Mouse (Mus musculus) midbrain, embryonic 14.5 days (tissue): ENCODE results near the gene Gm4981. TPM values are rescaled to one million over a fixed set of nuclear protein-coding genes. Genes with fewer than 3 reads are reported as not detected.
"Not testable (repeated sequence)": the region's sequence is repeated elsewhere in the genome, so short reads cannot be mapped to it uniquely, and the experiment has no call there.

Experiments
- ATAC-seq: fragments of 200-750 bp; cut with Nextera tagmentation; 2 replicates; pipeline ENCODE4 v1.8.0; 2017; ENCODE audit warnings: moderate number of reproducible peaks, moderate library complexity; ENCODE audit not compliant: low FRiP score, low TSS enrichment
- DNase-seq: peaks from one replicate; pipeline ENCODE4 v3.0.0-alpha.2; 2015
- H3K27ac ChIP-seq: fragments of 300-500 bp; sonication (generic); replicated peaks from 2 replicates; pipeline ENCODE4 v1.5.1; 2014; ENCODE audit warnings: mild to moderate bottlenecking, low read depth, low read length, moderate library complexity
- H3K27me3 ChIP-seq: fragments of 300-500 bp; sonication (generic); 2 replicates; pipeline ENCODE4 v1.6.1; 2014; ENCODE audit warnings: low read length, control low read depth, mixed read lengths; ENCODE audit not compliant: control insufficient read depth, insufficient read depth
- H3K36me3 ChIP-seq: fragments of 300-500 bp; sonication (generic); 2 replicates; pipeline ENCODE4 v1.6.1; 2014; ENCODE audit warnings: low read length, control low read depth; ENCODE audit not compliant: control insufficient read depth, insufficient read depth
- H3K4me1 ChIP-seq: fragments of 300-500 bp; sonication (generic); 2 replicates; pipeline ENCODE4 v1.6.1; 2014; ENCODE audit warnings: mild to moderate bottlenecking, antibody characterized with exemption, low read length, control low read depth; ENCODE audit not compliant: control insufficient read depth, insufficient read depth
- H3K4me2 ChIP-seq: fragments of 300-500 bp; sonication (generic); 2 replicates; pipeline ENCODE4 v1.6.1; 2014; ENCODE audit warnings: mild to moderate bottlenecking, low read length, moderate library complexity
- H3K4me3 ChIP-seq: fragments of 300-500 bp; sonication (generic); replicated peaks from 2 replicates; pipeline ENCODE4 v1.5.1; 2014; ENCODE audit warnings: low read depth, low read length
- H3K9ac ChIP-seq: fragments of 300-500 bp; sonication (generic); replicated peaks from 2 replicates; pipeline ENCODE4 v1.6.1; 2014; ENCODE audit warnings: mild to moderate bottlenecking, low read length, moderate library complexity
- H3K9me3 ChIP-seq: fragments of 300-500 bp; sonication (generic); 2 replicates; pipeline ENCODE4 v1.6.1; 2016; ENCODE audit warnings: low read length, control low read depth, mixed read lengths; ENCODE audit not compliant: control insufficient read depth
- WGBS: fragments of 180-500 bp; shearing (Covaris S2); extraction: QIAGEN DNeasy Blood & Tissue Kit; methylation state at CpG from one replicate; pipeline ENCODE4 v1.1.7; 2014; 5-methylcytosine and 5-hydroxymethylcytosine counted together
- polyA plus RNA-seq: library from polyadenylated mRNA; unstranded; fragments of >200 nt; fragmentation: Nextera tagmentation; extraction: Ambion mirVana; gene quantifications from 2 replicates; pipeline ENCODE4 v1.2.1, GENCODE M21; 2014

Gene Gm4981
- polyA plus RNA-seq, 1 experiment from 2014 or later = not detected

- DNase-seq = not testable (repeated sequence)
Measured at GRCm38 (mm10) chr10:58224827-58225785, 11.4 kb downstream of the Gm4981 start, which contains the start of gene AW822073. AW822073 (minus strand) TSS chr10:58224930.

DNA sequence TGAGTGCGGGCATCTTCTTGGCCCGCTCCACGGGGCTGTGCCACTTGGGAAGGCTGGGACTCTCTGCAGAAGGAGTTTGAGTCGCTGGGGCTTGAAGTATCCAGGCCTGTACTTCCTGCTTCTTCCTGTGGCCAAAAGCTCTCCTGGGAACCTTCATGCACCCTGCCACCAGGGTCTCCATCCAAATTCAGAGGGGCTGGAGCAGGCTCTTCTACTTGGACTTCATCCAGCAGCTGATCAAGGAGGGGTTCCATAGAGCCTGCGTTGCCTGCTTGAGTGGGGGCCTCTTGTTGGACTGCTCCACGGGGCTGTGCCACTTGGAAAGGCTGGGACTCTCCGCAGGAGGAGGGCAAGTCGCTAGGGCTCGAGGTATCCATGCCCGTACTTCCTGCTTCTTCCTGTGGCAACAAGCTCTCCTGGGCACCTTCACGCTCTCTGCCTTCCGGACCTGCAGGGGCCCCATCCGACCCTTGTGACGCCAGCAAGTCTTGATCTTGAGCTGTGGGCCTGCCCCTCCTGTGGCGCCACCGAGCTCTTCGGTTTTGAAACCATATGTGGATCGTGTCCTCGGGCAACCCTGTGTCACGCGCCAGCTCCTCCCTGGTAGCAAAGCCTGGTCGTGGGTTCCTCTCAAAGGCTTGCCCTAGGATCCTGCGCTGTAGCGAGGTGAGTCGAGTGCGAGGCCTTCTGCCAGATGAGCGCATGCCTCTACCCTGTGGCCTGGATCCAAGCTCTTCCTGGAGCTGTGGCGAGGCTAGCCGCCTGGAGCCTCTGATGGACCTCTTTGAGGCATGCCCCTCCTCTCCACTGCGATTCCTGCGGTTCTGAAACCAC lies 12.3 kb downstream of the Gm4981 start:
- not testable (repeated sequence) for H3K4me1 ChIP-seq, H3K27ac ChIP-seq, H3K36me3 ChIP-seq, ATAC-seq, H3K27me3 ChIP-seq, H3K9me3 ChIP-seq, H3K9ac ChIP-seq, H3K4me2 ChIP-seq, DNase-seq, H3K4me3 ChIP-seq
- WGBS = 88% methylated on average over 27 of the region's 31 CpGs

More at GRCm38 (mm10) chr10:58224827-58225785, 11.4 kb downstream of the Gm4981 start, which contains the start of gene AW822073:
- not testable (repeated sequence) for H3K27ac ChIP-seq, H3K9me3 ChIP-seq, H3K4me3 ChIP-seq, H3K4me2 ChIP-seq, H3K4me1 ChIP-seq, H3K27me3 ChIP-seq, H3K9ac ChIP-seq, ATAC-seq, H3K36me3 ChIP-seq
- 86% methylated on average over 16 of the region's 18 CpGs for WGBS

DNA sequence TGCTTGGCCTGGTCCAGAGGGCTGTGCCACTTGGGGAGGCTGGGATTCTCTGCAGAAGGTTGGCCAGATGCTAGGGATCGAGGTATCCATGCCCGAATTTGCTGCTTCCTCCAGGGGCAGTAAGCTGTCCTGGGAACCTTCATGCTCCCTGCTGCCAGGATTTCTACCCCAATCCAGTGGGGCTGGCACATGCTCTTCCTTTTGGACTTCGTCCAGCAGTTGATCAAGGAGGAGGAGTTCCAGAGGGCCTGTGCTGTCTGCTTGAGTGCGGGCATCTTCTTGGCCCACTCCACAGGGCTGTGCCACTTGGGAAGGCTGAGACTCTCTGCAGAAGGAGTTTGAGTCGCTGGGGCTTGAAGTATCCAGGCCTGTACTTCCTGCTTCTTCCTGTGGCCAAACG lies 13.3 kb downstream of the Gm4981 start:
- not testable (repeated sequence) for H3K9me3 ChIP-seq, H3K27ac ChIP-seq, H3K36me3 ChIP-seq, H3K27me3 ChIP-seq, H3K9ac ChIP-seq, H3K4me1 ChIP-seq, H3K4me3 ChIP-seq, ATAC-seq, H3K4me2 ChIP-seq, DNase-seq
- 87% methylated on average over 3 of the region's 6 CpGs for WGBS

- not testable (repeated sequence) for H3K4me1 ChIP-seq, H3K9me3 ChIP-seq, H3K27ac ChIP-seq, ATAC-seq, H3K27me3 ChIP-seq, H3K36me3 ChIP-seq, H3K4me2 ChIP-seq, DNase-seq, H3K9ac ChIP-seq, H3K4me3 ChIP-seq
- WGBS = 91% methylated on average over 2 of the region's 2 CpGs
Measured at GRCm38 (mm10) chr10:58221571-58221970, 14.9 kb downstream of the Gm4981 start.

GRCm38 (mm10) chr10:58220726-58221125 lies 15.8 kb downstream of the Gm4981 start:
- no peak for ATAC-seq
- Histone ChIP-seq H3K36me3 (no peaks in the 10 kb centered on the region), H3K27ac (no peak overlapping the region), H3K4me1 (no peaks in the 10 kb centered on the region), H3K4me3 (no peak overlapping the region), H3K9ac (no peak overlapping the region), H3K4me2 (no peak overlapping the region), H3K27me3 (no peaks in the 10 kb centered on the region), H3K9me3 (no peaks in the 10 kb centered on the region; the same call in 1 of the 2 replicates)
- no peak for DNase-seq
- WGBS = 86% methylated on average over 6 of the region's 6 CpGs

GRCm38 (mm10) chr10:58217366-58217765 lies 19.1 kb downstream of the Gm4981 start:
- no peak for DNase-seq
- Histone ChIP-seq H3K9ac (no peak overlapping the region), H3K4me3 (no peak overlapping the region), H3K9me3 (no peaks in the 10 kb centered on the region), H3K4me1 (no peaks in the 10 kb centered on the region), H3K4me2 (no peak overlapping the region), H3K27ac (no peak overlapping the region), H3K36me3 (no peaks in the 10 kb centered on the region), H3K27me3 (no peaks in the 10 kb centered on the region)
- WGBS = 86% methylated on average over 3 of the region's 3 CpGs
- ATAC-seq = no peak

GRCm38 (mm10) chr10:58215353-58215752 lies 21.1 kb downstream of the Gm4981 start:
- Histone ChIP-seq H3K27me3 (no peaks in the 10 kb centered on the region), H3K27ac (no peak overlapping the region), H3K4me3 (no peak overlapping the region), H3K4me2 (no peak overlapping the region), H3K4me1 (no peaks in the 10 kb centered on the region), H3K36me3 (no peaks in the 10 kb centered on the region), H3K9ac (no peak overlapping the region), H3K9me3 (no peaks in the 10 kb centered on the region)
- no peak for DNase-seq
- 89% methylated on average over 1 of the region's 1 CpGs for WGBS
- no peak for ATAC-seq

- Histone ChIP-seq H3K4me3 (no peak overlapping the region), H3K9ac (no peak overlapping the region), H3K36me3 (no peaks in the 10 kb centered on the region), H3K4me2 (no peak overlapping the region), H3K9me3 (no peaks in the 10 kb centered on the region), H3K27me3 (no peaks in the 10 kb centered on the region), H3K4me1 (no peaks in the 10 kb centered on the region), H3K27ac (no peak overlapping the region)
- ATAC-seq = no peak
- WGBS = 83% methylated on average over 5 of the region's 5 CpGs
- DNase-seq = no peak
Measured at GRCm38 (mm10) chr10:58214934-58215333, 21.6 kb downstream of the Gm4981 start.
